15 mouse cellular contexts compared by ENCODE assay signal in genomic region chr3:122788314-122788713, GRCm38 (mm10). TPM values are rescaled to one million over a fixed set of nuclear protein-coding genes. Genes with fewer than 3 reads are reported as not detected.
DNase-seq lines count a peak whose midpoint lies in the region; ATAC-seq and TF ChIP-seq lines count a peak whose summit lies in the region.
"Had no signal": no experiment of that assay in that cellular context is flagged by ENCODE, and none has a peak within 500 bp of the region (broad histone marks: within the 10 kb centered on the region; RNA-seq: fewer than 3 reads in every experiment).

No protein-coding gene starts in this region.

- no peak for TF ChIP-seq CTCF in hindbrain, postnatal 0 days (IDR thresholded peaks at IDR 0.05; ENCODE audit: low read depth)

- H3K27me3 ChIP-seq in hindbrain, postnatal 0 days (ENCODE audit: insufficient read depth, low read length): no peaks in the 10 kb centered on the region
- no peaks in the 10 kb centered on the region for H3K27me3 ChIP-seq in hindbrain, embryonic 13.5 days
- no peaks in the 10 kb centered on the region for H3K27me3 ChIP-seq in intestine, embryonic 15.5 days (replicated peaks)
- H3K27me3 ChIP-seq: embryonic facial prominence, embryonic 15.5 days; limb, embryonic 15.5 days had no signal

- 72% methylated on average over 9 of the region's 9 CpGs for WGBS in hindbrain, postnatal 0 days
- WGBS in hindbrain, embryonic 13.5 days: 94% methylated on average over 9 of the region's 9 CpGs
- 93% methylated on average over 9 of the region's 9 CpGs for WGBS in intestine, embryonic 15.5 days

- no peak overlapping the region for H3K4me2 ChIP-seq in hindbrain, postnatal 0 days (ENCODE audit: low read depth, low read length)
- no peak overlapping the region for H3K4me2 ChIP-seq in hindbrain, embryonic 13.5 days
- no peak overlapping the region for H3K4me2 ChIP-seq in intestine, embryonic 15.5 days (replicated peaks)
- H3K4me2 ChIP-seq: embryonic facial prominence, embryonic 15.5 days; limb, embryonic 15.5 days had no signal

- no peaks in the 10 kb centered on the region for H3K36me3 ChIP-seq in hindbrain, postnatal 0 days (ENCODE audit: insufficient read depth, low read length)
- no peaks in the 10 kb centered on the region for H3K36me3 ChIP-seq in hindbrain, embryonic 13.5 days
- H3K36me3 ChIP-seq in intestine, embryonic 15.5 days: peaks cover 13% of the 10 kb centered on the region; the same call in 1 of the 2 replicates

- H3K4me3 ChIP-seq in hindbrain, postnatal 0 days (ENCODE audit: low read length): no peak overlapping the region
- H3K4me3 ChIP-seq in hindbrain, embryonic 13.5 days: no peak overlapping the region
- no peak overlapping the region for H3K4me3 ChIP-seq in intestine, embryonic 15.5 days (replicated peaks)
- H3K4me3 ChIP-seq: embryonic facial prominence, embryonic 15.5 days; limb, embryonic 15.5 days; myocyte had no signal

- no peaks in the 10 kb centered on the region for H3K9me3 ChIP-seq in hindbrain, postnatal 0 days (ENCODE audit: low read length)
- H3K9me3 ChIP-seq in hindbrain, embryonic 13.5 days: no peaks in the 10 kb centered on the region
- no peaks in the 10 kb centered on the region for H3K9me3 ChIP-seq in intestine, embryonic 15.5 days
- H3K9me3 ChIP-seq: embryonic facial prominence, embryonic 15.5 days had no signal

- no peaks in the 10 kb centered on the region for H3K4me1 ChIP-seq in hindbrain, postnatal 0 days (ENCODE audit: insufficient read depth, low read length)
- H3K4me1 ChIP-seq in hindbrain, embryonic 13.5 days (replicated peaks): no peaks in the 10 kb centered on the region
- no peaks in the 10 kb centered on the region for H3K4me1 ChIP-seq in intestine, embryonic 15.5 days (replicated peaks)
- H3K4me1 ChIP-seq: embryonic facial prominence, embryonic 15.5 days; limb, embryonic 15.5 days had no signal

- peak; percentile 63 for DNase-seq in hindbrain, postnatal 0 days (ENCODE audit: low spot score)
- peak; percentile 8 for DNase-seq in fibroblast of lung, adult 2 months (ENCODE audit: low read depth)
- peak; percentile 41 to 84 for DNase-seq in layer of hippocampus, postnatal 14 days (ENCODE audit: low spot score in 2 of 2)
- peak; percentile 47 for DNase-seq in right cerebral cortex, postnatal 14 days
- DNase-seq in urinary bladder, adult 2 months (ENCODE audit: low spot score): no peak
- no peak for DNase-seq in adrenal gland, postnatal 10 days
- DNase-seq: heart, postnatal 14 days; kidney, adult 2 months; retina, postnatal 1 day had no signal

- H3K27ac ChIP-seq in hindbrain, postnatal 0 days: no peak overlapping the region
- no peak overlapping the region for H3K27ac ChIP-seq in hindbrain, embryonic 13.5 days
- no peak overlapping the region for H3K27ac ChIP-seq in intestine, embryonic 15.5 days
- H3K27ac ChIP-seq: embryonic facial prominence, embryonic 15.5 days; limb, embryonic 15.5 days; macrophage had no signal

- peak; percentile 61; the same call in 1 of the 2 replicates for ATAC-seq in hindbrain, postnatal 0 days
- ATAC-seq in hindbrain, embryonic 13.5 days (ENCODE audit: low FRiP score): no peak
- ATAC-seq in intestine, embryonic 15.5 days: no peak

- no peak overlapping the region for H3K9ac ChIP-seq in hindbrain, postnatal 0 days (replicated peaks; ENCODE audit: low read length)
- H3K9ac ChIP-seq in hindbrain, embryonic 13.5 days: no peak overlapping the region
- H3K9ac ChIP-seq in intestine, embryonic 15.5 days: no peak overlapping the region
- H3K9ac ChIP-seq: embryonic facial prominence, embryonic 15.5 days; limb, embryonic 15.5 days had no signal

RNA-seq across cellular contexts. Expression of gene Pde5a, which starts 59.6 kb away (rescaled TPM):
- 5.3 and 7.9 TPM in 2 replicates for total RNA-seq in hindbrain, postnatal 0 days (2014; rRNA removed)
- polyA plus RNA-seq in hindbrain, postnatal 0 days (2015; fragmentation: Nextera tagmentation; extraction: Ambion mirVana): 1.7 and 2.2 TPM in 2 replicates
- polyA plus RNA-seq in hindbrain, embryonic 13.5 days (2015; fragmentation: Nextera tagmentation; extraction: Ambion mirVana): 2.3 and 2.6 TPM in 2 replicates
- 10 to 100 TPM in 1 of 2 experiments, 1 to 10 TPM in 1; 8.7 to 15.7 TPM for total RNA-seq in layer of hippocampus, postnatal 14 days (2021)
- polyA plus RNA-seq in urinary bladder, adult 2 months (2012; rRNA removed): 115 and 175 TPM in 2 replicates
- 10 to 100 TPM; 20.4 to 21.2 TPM for total RNA-seq in adrenal gland, postnatal 10 days (2021)
- polyA plus RNA-seq in intestine, embryonic 15.5 days (2015; fragmentation: Nextera tagmentation; extraction: Ambion mirVana): 12.1 and 13.3 TPM in 2 replicates

Comparison
In these comparisons a context has a peak if more than half of its experiments do, and no peak if none do; other contexts are left out.
1. DNase-seq: peak in hindbrain, postnatal 0 days (single experiment), fibroblast of lung, adult 2 months (single experiment), layer of hippocampus, postnatal 14 days (2 of 2) and right cerebral cortex, postnatal 14 days (single experiment); none in urinary bladder, adult 2 months (single experiment) and adrenal gland, postnatal 10 days (single experiment).